Mouse (Mus musculus) liver, postnatal 0 days (tissue): ENCODE data around the gene BC029722. TPM values are rescaled to one million over a fixed set of nuclear protein-coding genes. Genes with fewer than 3 reads are reported as not detected.

ENCODE experiments used
- ATAC-seq: fragments of 200-750 bp; cut with Nextera tagmentation; 2 replicates; pipeline ENCODE4 v1.8.0; 2017; ENCODE audit warnings: mild to moderate bottlenecking, moderate library complexity
- DNase-seq: peaks from one replicate; pipeline ENCODE4 v3.0.0-alpha.2; 2016
- H3K27ac ChIP-seq: fragments of 300-500 bp; sonication (generic); 2 replicates; pipeline ENCODE4 v1.5.1; 2014; ENCODE audit warnings: antibody characterized with exemption, moderate library complexity, mild to moderate bottlenecking, low read depth
- H3K27me3 ChIP-seq: fragments of 300-500 bp; sonication (generic); 2 replicates; pipeline ENCODE4 v1.6.1; 2014; ENCODE audit warnings: low read length, control low read depth, mixed read lengths; ENCODE audit not compliant: insufficient read depth
- H3K36me3 ChIP-seq: fragments of 300-500 bp; sonication (generic); replicated peaks from 2 replicates; pipeline ENCODE4 v1.6.1; 2014; ENCODE audit warnings: mild to moderate bottlenecking, control low read depth, low read length, moderate library complexity, mixed read lengths; ENCODE audit not compliant: insufficient read depth
- H3K4me1 ChIP-seq: fragments of 300-500 bp; sonication (generic); 2 replicates; pipeline ENCODE4 v1.6.1; 2014; ENCODE audit warnings: antibody characterized with exemption, mild to moderate bottlenecking, control low read depth; ENCODE audit not compliant: insufficient read depth
- H3K4me2 ChIP-seq: fragments of 300-500 bp; sonication (generic); 2 replicates; pipeline ENCODE4 v1.6.1; 2014; ENCODE audit warnings: low read depth, mild to moderate bottlenecking, low read length, moderate library complexity, mixed read lengths
- H3K4me3 ChIP-seq: fragments of 300-500 bp; sonication (generic); 2 replicates; pipeline ENCODE4 v1.5.1; 2014; ENCODE audit warnings: low read depth, low read length
- H3K9ac ChIP-seq: fragments of 300-500 bp; sonication (generic); replicated peaks from 2 replicates; pipeline ENCODE4 v1.6.1; 2014; ENCODE audit warnings: mild to moderate bottlenecking, moderate library complexity
- H3K9me3 ChIP-seq: fragments of 300-500 bp; sonication (generic); 2 replicates; pipeline ENCODE4 v1.6.1; 2016; ENCODE audit warnings: mild to moderate bottlenecking, control low read depth, low read length, mixed read lengths
- CTCF ChIP-seq: sonication (generic); IDR thresholded peaks from 2 replicates; pipeline ENCODE4 v1.5.1; 2016; ENCODE audit warnings: antibody characterized with exemption, low read depth
- EP300 ChIP-seq: IDR thresholded peaks from 2 replicates; pipeline ENCODE4 v1.6.1; 2016; ENCODE audit warnings: antibody characterized with exemption, low read depth, mild to moderate bottlenecking
- WGBS: fragments of 180-500 bp; shearing (Covaris S2); extraction: QIAGEN DNeasy Blood & Tissue Kit; methylation state at CpG from one replicate; pipeline ENCODE4 v1.1.7; 2014; ENCODE audit not compliant: insufficient replicate concordance; 5-methylcytosine and 5-hydroxymethylcytosine counted together
- polyA plus RNA-seq: library from polyadenylated mRNA; unstranded; fragments of >200 nt; fragmentation: Nextera tagmentation; extraction: Ambion mirVana; gene quantifications from 2 replicates; pipeline ENCODE4 v1.2.1, GENCODE M21; 2015

BC029722 gene
- polyA plus RNA-seq, 1 experiment from 2014 or later: 6.6 TPM

- H3K27ac ChIP-seq: no peak overlapping the region
- ATAC-seq: no peak
- no peaks in the 10 kb centered on the region for H3K36me3 ChIP-seq
- no peak overlapping the region for H3K9ac ChIP-seq
- no peak for DNase-seq
- H3K4me1 ChIP-seq: no peaks in the 10 kb centered on the region
- no peak overlapping the region for H3K4me2 ChIP-seq
- WGBS: 80% methylated on average over 12 of the region's 12 CpGs
- H3K27me3 ChIP-seq: no peaks in the 10 kb centered on the region
- TF ChIP-seq EP300 (no peak), CTCF (no peak)
- no peaks in the 10 kb centered on the region for H3K9me3 ChIP-seq
- no peak overlapping the region for H3K4me3 ChIP-seq
Observed at GRCm38 (mm10) chr2:155794674-155795445, 24.4 kb downstream of the BC029722 start.

- Histone ChIP-seq H3K9me3 (no peaks in the 10 kb centered on the region), H3K27me3 (no peaks in the 10 kb centered on the region), H3K4me2 (no peak overlapping the region), H3K9ac (no peak overlapping the region), H3K27ac (no peak overlapping the region), H3K4me3 (no peak overlapping the region), H3K36me3 (no peaks in the 10 kb centered on the region), H3K4me1 (no peaks in the 10 kb centered on the region)
- ATAC-seq: no peak
- 35% methylated on average over 12 of the region's 12 CpGs for WGBS
- TF ChIP-seq EP300 (no peak), CTCF (no peak)
- no peak for DNase-seq
Observed at GRCm38 (mm10) chr2:155792899-155793298, 26.3 kb downstream of the BC029722 start.

- Histone ChIP-seq H3K36me3 (no peaks in the 10 kb centered on the region), H3K27ac (no peak overlapping the region), H3K4me3 (no peak overlapping the region), H3K9me3 (no peaks in the 10 kb centered on the region), H3K4me1 (no peaks in the 10 kb centered on the region), H3K4me2 (no peak overlapping the region), H3K9ac (no peak overlapping the region), H3K27me3 (no peaks in the 10 kb centered on the region)
- ATAC-seq (no peak), DNase-seq (no peak)
- WGBS: 59% methylated on average over 18 of the region's 18 CpGs
- TF ChIP-seq CTCF: no peak
- TF ChIP-seq EP300: no peak
Observed at GRCm38 (mm10) chr2:155787949-155788931, 31.0 kb downstream of the BC029722 start.

- Histone ChIP-seq H3K36me3 (no peaks in the 10 kb centered on the region), H3K9me3 (no peaks in the 10 kb centered on the region), H3K4me2 (no peak overlapping the region), H3K27me3 (no peaks in the 10 kb centered on the region), H3K4me3 (no peak overlapping the region), H3K9ac (no peak overlapping the region), H3K27ac (no peak overlapping the region), H3K4me1 (no peaks in the 10 kb centered on the region)
- no peak for TF ChIP-seq EP300
- no peak for TF ChIP-seq CTCF
- ATAC-seq (no peak), DNase-seq (no peak)
- 37% methylated on average over 5 of the region's 5 CpGs for WGBS
Observed at GRCm38 (mm10) chr2:155786905-155787304, 32.3 kb downstream of the BC029722 start.

- 69% methylated on average over 6 of the region's 6 CpGs for WGBS
- Histone ChIP-seq H3K27ac (no peak overlapping the region), H3K4me1 (no peaks in the 10 kb centered on the region), H3K4me3 (no peak overlapping the region), H3K36me3 (no peaks in the 10 kb centered on the region), H3K9ac (no peak overlapping the region), H3K4me2 (no peak overlapping the region), H3K9me3 (no peaks in the 10 kb centered on the region), H3K27me3 (no peaks in the 10 kb centered on the region)
- ATAC-seq (no peak), DNase-seq (no peak)
- no peak for TF ChIP-seq CTCF
- no peak for TF ChIP-seq EP300
Observed at GRCm38 (mm10) chr2:155784534-155784933, 34.7 kb downstream of the BC029722 start.

GRCm38 (mm10) chr2:155779506-155779905 lies 39.7 kb downstream of the BC029722 start:
- ATAC-seq: no peak
- no peaks in the 10 kb centered on the region for H3K36me3 ChIP-seq
- H3K9ac ChIP-seq: no peak overlapping the region
- no peak for DNase-seq
- peaks cover 30% of the 10 kb centered on the region for H3K27me3 ChIP-seq
- H3K4me2 ChIP-seq: no peak overlapping the region
- TF ChIP-seq CTCF: no peak
- TF ChIP-seq EP300: no peak
- WGBS: 72% methylated on average over 3 of the region's 3 CpGs
- no peaks in the 10 kb centered on the region for H3K9me3 ChIP-seq
- H3K27ac ChIP-seq: no peak overlapping the region
- H3K4me1 ChIP-seq: no peaks in the 10 kb centered on the region
- no peak overlapping the region for H3K4me3 ChIP-seq
